Mouse (Mus musculus): Measurements from ENCODE around the gene Gm12166.

Gene Gm12166

DNA sequence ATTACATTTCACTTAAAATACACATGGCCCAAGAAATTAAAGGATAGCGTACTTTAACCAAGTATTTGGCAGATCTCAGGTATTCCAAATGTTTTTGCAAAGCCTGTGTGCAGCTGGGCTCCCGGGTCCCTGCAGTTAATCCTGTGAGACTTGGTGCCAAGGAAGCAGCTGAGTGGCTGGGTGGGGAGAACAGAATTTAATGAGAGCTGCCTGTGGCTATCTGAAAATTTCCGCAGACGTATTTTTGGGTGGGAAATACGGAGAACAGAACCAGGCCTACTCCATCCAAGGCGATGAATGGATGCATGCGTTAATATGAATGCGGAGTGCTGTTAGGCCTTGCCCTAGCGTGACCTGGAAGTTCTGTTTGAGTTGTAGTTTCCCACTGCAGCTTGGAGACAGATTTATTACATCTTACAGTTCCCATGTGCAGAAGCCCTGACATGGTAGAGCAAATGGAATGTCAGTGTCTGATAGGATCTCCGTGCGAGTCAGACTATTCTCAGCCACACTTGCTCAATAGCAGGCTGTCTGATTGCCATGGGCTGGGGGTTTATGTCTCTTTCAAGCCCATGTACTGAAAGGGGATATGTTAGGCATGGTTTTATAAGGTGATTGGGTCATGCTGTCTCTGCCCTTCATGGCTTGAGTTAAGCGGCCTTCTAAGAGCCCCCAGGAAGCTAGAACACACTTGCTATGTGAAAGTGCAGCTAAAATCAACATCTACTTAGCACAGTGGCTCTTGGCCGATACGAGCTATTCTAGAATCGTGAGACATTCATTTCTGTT is 21.1 kb upstream of the Gm12166 start:
- no peak for DNase-seq (ENCODE audit: low read depth, low spot score)

DNA sequence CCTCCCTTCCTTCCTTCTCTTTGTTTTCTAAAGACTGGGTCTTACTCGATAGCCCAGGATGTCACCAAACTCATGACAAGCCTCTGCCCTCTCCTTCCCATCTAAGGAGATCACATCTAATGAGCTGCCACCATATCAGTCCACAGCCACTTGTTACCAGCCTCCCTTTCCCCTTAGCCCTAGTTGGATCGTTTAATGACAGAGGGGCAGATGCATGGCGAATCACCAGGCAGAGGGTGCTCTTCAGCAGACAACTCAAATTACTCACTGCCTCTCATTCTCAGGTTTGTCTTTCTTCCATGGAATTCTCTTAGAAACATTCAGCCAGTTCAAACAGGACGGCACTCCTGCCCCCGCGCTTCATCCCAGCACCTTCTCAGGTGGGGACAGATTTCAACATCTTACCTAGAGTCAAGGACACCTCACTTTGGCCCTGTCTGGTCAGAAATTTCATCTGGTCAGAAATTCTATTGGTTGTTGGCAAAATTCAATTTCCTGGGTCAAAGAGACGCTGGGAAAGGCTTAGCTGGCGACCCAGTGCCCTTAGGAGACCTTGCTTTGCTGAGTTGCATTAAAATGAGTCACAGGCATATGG is 20.4 kb upstream of the Gm12166 start:
- DNase-seq (ENCODE audit: low read depth, low spot score), result no peak

DNA sequence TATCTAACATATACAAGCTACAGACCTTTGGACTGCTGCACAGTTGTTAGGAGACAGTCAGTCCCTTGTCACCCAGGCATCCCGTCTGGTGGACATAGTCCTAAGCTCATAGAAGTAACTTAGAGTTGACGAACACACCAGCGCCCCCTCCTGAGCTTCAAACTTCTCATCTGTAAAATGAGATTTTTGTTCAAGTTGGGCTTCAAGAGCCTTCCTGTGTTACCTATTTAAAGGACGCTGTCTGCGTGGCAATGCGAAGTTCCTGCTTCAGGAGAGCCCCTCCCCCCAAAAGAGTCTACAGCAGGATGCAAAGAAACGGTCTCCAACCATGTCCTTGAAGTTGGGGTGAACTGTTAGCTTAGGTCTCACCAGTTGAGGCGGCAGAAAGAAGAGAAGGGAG is 18.7 kb upstream of the Gm12166 start:
- no peak for DNase-seq (ENCODE audit: low read depth, low spot score)

DNA sequence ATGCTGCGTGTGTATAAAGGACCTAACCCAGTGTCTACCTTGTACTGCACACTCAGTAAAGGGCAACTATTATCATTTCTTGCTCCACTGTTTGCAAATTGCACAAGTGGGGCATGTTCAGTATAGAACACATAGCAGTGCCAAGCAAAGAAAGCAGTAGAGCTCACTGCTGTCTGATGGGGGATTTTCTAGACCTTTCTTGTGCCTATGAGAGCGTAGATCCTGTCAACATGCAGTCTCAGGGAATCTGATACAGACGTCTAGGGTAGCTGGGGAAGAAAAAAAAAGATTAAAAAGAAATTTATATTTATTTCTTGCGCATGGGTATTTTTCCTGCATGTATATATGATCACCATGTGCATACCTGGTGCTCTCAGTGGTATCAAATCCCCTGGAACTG is 18.0 kb upstream of the Gm12166 start:
- DNase-seq (ENCODE audit: low read depth, low spot score), result no peak

DNA sequence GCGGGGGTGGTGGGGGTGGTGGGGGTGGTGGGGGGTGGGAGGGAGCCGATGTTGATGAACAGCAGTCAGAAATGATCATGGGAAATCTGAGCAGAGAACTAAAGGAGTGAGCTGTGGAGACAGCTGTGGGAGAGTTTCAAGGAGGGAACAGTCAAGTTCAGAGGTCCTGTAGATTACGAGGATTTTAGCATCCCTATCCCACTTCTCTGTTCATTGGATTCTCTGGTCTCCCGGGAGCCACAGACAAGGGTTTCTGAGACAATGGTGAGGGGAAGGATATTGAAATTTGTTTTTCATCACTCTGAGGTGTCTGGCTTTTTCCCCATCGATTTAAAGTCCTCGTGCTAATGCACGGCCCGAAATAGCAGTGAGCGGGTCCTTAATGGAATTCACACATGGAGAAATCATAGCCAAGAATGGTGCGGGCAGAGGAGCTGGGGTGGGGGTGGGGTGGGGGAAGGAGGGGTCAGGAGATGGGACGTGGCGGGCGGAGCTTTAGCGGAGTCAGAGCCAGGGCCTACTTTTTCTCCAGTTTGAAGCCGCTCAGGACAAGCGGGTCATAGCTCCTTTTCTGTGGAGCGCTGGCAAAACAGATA is 17.4 kb upstream of the Gm12166 start:
- no peak for DNase-seq (ENCODE audit: low read depth, low spot score)

DNA sequence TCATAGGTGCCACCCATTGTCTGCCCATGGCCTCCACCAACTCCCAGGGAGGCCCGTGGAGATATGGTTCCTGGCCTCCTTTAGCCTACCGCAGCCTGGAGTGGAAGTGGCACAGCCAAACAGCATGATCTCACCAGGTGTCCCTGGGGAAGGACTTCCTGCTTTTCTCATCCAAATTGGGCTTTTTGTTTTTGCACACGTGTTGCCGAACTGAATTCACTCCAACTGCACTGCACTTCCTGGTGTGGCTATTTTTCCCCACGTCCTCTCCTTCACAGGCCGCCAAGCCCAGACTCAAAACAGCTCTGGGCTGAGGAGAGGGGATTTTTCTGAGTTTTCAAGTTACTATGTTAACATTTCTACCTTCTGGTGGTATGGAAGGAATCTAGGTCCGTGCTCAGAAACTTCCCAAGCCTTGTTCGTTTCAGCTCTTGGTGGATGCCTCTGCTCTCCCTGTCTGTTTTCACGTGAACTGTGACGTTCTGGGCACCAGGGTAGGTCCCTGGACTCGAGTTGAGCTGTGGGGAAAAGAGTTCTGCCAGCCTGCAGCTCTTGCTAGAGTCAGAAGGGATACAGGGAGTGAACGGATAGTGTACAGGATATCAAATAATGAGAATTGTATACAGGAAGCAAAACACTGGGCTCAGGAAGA is 16.8 kb upstream of the Gm12166 start:
- DNase-seq (ENCODE audit: low read depth, low spot score), result no peak

DNA sequence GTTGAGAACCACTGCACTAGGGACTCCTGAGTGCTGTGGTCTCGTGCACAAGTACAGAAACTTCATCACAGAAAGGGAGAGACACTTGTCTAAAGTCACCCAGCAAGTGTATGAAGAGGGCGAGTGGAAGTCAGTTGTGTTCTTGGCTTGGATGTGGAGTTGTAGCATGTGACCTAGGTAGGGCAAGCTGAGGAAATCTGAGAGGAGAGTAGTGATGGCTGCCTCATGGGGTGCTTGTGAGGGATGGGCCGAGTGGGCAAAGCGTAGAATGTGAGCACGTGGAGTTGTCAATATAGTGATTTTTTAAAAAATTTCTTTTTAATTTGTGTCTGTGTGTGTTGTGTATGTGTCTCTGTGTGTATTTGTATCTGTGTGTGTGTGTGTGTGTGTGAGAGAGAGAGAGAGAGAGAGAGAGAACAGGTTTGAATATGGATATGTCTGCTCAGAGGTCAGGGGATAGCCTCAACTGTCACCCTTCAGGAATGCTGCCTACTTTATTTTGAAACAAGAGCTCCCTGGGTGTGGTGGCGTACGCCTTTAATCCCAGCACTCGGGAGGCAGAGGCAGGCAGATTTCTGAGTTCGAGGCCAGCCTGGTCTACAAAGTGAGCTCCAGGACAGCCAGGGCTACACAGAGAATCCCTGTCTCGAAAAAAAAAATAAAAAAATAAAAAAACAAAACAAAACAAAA is 15.4 kb upstream of the Gm12166 start:
- DNase-seq (ENCODE audit: low read depth, low spot score), result no peak

DNA sequence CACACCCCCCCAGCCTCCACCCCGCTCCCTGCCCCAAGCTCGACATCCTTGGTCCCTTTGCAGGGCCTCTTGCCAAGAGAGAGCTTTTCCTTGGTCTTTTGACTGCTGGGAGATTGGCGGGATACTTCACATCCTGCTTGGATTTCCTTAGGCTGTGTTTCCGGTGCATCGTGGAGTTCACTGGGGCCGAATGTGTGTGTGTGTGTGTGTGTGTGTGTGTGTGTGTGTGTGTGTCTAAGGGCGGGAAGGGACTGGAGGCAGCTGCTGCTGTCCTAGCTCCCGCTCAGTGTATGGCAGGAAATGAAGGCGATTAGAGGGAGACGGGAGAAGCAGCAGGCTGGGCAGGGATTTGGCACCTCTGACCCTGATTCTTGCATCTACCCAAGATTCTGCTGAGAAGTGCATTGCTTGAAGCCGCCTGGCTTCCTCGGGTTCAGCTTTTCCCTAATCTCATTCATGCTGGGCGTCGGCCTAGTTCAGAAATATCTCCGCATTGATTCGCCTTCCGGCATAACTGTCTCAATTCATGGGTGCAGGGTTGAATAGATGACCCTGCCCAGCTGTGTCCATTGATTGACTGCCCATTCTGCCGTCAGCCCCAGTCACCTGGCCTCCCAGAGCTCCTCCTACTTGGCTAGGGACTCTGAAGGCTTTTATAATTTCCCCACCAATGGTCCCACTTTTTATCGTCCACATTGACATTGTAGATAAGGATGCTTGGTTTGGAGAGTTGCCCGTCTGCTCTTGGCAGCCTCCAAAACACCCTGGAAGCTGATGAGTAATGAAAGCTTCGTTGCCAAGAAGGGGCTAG is 13.3 kb upstream of the Gm12166 start:
- no peak for DNase-seq (ENCODE audit: low read depth, low spot score)

DNA sequence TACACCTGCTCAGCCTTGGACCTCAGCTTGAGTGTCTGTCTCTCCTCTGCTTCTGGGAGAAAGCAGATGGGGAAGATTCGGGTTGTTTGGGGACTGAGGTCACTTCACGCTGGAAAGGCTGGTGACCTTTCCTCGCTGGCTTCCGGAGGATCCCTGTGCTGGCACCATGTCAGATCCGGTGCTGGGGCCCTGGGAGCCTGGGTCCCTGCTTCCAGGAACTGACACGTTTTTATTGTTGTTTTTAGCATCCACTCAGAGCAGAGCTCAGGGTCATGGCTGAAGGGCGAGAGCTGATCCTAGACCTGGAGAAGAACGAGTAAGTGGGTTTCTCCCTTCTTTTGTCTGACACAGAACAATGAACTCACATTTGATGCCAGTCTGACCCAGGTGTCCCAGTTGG is 12.6 kb upstream of the Gm12166 start:
- no peak for DNase-seq (ENCODE audit: low read depth, low spot score)

DNA sequence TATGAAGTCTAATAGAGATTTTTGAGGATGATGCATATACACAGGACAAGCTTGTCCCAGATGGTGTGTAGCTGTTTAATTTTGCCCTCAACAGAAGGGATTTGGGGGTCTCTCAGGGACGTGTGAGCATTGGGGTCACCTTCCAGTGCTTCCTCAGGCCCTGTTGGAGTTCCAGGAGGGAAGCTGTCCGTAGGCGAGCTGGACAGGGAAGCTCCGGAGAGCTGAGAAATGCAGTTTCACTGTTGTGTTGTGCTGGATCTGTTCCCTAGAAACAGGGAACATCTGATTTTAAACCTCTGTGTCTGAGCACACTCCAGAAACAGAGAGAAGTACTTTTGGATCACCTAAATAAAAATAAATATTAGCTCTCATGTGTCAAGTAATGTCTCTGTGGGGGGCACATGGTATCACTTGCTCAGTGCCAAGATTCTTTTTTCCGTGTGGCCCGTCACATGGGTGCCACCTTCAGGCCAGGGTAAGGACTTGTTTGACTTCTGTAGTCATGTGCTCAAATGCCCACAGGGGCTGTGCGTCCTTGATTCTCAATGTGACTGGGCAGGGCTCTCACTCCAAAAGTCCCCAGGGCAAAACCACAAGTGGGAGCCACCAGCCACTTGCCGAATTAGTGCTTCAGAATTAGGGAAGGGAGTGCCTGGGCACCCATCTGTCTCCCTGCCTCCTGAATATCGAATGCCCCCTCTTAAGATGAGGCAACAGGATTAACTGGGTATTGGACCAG is 11.0 kb upstream of the Gm12166 start:
- no peak for DNase-seq (ENCODE audit: low read depth, low spot score)

DNA sequence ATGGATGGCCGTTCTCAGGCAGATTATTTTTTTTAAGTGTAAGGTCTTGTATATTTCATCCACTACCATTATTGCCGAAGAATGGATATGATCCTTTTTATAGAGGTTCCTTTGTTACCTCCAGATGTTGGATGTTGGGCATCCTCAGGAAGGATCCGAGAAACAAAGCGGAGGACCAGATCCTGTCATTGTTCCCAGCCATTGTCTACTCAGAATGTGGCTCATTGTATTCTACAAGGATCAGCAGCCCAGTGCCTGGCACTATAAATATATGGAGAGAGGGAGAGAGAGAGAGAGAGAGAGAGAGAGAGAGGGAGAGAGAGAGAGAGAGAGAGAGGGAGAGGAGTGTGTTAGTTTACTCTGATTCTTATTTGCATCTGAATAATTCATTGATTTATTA is 10.4 kb upstream of the Gm12166 start:
- no peak for DNase-seq (ENCODE audit: low read depth, low spot score)

DNA sequence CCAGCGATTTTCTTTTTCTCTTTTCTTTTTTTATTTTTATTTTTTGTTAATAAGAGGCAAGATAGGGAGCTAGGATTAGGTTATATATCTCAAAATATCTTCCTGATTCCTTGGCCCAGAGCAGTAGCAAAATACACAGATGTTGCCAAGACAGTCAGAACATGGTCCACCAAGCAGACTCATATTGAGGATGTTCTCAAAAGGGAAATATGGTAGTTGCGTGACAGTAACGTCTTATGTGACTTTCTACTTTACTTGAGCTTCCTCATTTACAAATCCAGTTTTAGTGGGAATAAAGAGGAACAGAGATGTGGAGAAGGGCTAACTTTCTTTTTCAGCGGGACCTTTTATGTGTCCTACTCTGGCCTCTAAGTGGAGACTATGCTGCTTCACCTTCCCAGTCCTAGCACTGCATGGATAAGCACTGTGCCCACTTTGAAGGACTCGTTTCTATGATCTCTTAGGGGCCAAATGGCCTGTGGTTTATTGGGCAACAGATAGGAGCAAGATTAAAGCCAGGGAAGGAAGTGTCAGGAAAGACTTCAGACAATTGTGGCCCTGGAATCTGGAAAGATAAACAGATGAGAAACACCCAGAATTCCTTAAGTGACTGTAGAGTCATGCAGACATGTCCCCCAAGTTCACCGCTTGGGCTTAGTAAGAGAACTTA is 9.8 kb upstream of the Gm12166 start:
- no peak for DNase-seq (ENCODE audit: low read depth, low spot score)

DNA sequence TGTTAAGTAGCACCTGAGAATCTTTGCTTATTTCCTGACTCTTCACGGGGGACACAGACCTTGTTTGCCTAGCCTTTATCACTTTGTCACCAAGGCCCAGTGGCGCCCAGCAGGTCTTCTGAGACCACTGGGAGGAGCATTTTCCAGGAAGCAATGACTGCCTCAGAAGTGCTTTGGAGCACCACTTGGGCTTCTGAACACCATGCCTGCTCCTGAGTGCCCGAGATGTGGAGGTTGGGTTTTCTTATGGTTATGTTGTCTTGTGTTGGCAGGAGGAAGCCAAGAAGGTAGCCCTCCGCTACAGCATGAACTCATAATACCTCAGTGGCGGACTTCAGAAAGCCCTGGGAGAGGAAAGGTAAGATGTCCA is 8.5 kb upstream of the Gm12166 start:
- DNase-seq (ENCODE audit: low read depth, low spot score), result no peak

DNA sequence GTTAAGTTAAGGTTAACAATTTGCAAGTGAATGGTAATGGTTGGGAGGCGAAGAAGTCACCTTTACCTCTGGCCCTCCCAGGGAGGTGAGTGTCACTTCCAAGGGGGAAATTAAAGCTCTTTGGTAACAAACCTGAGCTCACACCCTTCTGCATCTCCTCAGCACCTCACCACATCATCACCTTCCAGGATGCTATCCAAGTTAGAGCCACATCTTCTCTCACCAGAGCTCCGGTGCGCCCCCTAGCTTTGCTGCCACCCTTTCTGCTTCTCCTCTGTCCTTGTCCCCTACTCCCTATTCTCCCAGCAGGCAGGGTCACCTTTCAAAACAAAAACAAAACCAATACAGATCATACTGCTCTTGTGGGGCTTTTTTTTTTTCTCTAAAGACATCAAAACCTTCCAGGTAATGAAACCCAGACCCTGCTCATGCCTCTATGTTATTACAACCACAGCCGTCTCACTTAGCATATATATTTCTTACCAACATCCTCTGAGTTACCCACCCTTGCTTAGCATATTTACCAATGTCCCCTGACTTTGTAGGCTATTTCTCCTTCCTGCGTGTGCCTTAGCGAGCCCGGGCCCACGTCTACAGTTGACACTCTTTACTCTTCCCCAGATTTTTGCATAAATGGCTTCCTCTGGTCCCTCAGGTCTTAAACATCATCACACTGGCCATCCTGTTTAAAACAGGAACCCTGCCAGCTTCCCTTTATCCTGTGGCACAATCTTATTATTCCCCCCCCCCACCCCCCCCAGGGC is 7.9 kb upstream of the Gm12166 start:
- DNase-seq (ENCODE audit: low read depth, low spot score), result no peak

DNA sequence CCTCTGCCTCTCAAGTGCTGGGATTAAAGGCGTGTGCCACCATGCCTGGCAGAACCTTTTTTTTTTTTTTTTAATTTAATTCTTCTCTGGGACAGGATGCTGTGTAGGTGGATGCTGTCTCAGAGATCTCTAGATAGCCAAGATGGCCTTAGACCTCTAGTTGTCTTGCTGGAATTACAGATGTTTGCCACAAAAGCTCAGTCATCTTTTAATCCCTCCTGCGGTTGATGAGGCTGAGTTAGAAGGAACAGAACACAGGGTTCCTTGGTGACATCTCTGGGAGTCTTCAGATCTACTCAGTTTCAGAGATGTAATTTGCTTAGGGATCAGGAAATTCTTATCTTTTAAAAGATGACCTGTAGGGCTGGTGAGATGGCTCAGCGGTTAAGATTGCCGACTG is 6.8 kb upstream of the Gm12166 start:
- DNase-seq (ENCODE audit: low read depth, low spot score), result no peak

DNA sequence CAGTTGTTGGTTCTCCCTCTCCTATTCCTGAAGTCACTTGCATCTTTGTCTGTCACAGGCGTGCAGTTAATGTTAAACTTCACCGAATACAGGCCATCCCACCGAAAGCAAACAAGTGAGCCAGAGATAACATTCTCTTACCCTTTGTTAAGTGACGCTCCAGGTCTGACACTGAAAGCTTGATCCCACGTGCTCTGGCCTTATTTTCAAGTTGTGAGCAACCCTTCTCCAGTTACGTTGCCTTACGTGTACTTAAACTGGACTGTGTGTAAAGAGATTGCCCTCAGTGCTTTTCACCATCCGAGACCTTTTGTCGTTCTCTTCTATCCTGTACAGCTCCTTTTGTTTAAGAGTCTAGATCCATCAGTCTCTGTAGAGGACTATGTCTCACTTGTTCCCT is 5.9 kb upstream of the Gm12166 start:
- DNase-seq (ENCODE audit: low read depth, low spot score), result no peak

DNA sequence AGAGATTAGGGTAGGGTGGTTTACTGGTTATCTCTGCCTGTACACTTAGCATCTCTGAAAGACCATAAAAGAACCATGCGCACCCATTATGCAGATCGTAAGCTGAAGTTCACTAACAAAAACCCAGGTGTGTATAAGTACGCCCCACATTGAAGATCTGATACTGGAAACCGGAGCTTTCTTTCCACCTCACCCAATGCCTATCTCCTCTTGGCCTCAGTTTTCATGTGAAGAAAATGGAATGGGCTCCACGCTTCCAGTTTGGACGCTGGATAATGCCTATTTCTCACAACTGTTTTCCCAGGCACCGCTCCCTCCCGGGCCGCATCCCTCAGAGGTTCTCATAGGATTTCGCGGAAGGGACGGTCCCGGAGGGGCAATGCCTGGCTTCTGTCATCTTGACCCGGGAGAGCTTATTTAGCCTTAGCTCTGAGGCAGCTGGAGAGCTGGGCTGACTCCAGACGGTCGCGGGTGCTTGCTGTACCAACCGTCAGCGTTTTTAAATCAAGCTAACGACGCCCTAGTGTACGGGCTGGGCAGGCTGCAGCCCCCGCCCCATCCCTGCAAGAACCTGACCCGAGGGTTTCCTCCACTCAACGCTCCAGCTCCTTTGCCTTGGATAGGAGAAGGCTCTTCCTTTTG is 4.8 kb upstream of the Gm12166 start:
- no peak for DNase-seq (ENCODE audit: low read depth, low spot score)

DNA sequence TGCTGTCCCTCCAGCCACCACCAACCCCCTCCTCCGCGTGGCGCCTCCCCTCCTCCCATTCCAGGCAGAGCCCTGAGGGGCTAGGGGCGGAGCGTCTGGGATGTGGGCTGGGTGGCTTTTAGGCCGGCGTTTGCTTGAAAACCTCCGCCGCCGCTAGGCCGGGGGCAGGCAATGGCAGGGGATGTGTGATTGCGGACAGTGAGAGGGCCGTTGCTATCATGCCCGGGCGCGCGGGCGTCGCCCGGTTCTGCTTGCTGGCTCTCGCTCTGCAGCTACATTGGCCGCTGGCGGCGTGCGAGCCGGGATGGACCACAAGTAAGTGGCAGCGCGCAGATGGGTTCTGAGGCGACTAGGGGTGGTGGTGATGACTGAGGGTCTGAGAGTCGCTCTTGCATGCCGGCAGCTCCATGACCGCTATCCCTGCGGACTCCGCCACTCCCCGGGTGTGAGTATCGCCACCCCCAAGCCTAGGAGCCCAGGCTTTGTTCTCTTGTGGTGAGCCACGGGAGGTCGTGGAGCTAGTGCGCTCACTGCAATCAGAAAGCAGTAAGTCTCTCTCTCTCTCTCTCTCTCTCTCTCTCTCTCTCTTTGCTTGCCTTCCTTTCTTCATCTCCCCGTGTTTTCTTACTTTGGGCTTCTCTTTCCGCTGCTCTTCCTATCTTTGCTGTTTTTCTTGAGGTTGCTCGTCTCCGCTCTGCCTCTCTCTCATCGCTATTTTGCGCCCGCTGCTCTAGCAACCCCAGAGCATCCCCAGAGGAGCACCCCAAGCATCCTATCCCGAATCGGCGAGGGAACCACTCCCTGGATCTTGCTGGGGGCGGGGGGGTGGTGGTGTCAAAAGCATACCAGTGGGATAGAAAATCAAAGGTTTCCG is 4.0 kb upstream of the Gm12166 start, which contains the start of gene Adam19:
Adam19 (plus strand) TSS at position 97 of the 874 bp plus-strand sequence.
- peak; percentile 72 for DNase-seq (ENCODE audit: low read depth, low spot score)

All from WW6 (cell line).